ENCODE assay signal across 8 mouse cellular contexts in genomic region chr1:24100870-24101358, GRCm38 (mm10). TPM values are rescaled to one million over a fixed set of nuclear protein-coding genes. Genes with fewer than 3 reads are reported as not detected.
A peak's percentile ranks its signal among the peaks of the same experiment; 100 is the strongest.
DNase-seq lines count a peak whose midpoint lies in the region; ATAC-seq and TF ChIP-seq lines count a peak whose summit lies in the region.

No protein-coding gene starts in this region.

- no peaks in the 10 kb centered on the region for H3K9me3 ChIP-seq in heart, embryonic 11.5 days (replicated peaks; ENCODE audit: control insufficient read depth, low read length)
- H3K9me3 ChIP-seq in hindbrain, embryonic 15.5 days, result no peaks in the 10 kb centered on the region
- H3K9me3 ChIP-seq in midbrain, embryonic 13.5 days, result no peaks in the 10 kb centered on the region

- no peak for ATAC-seq in heart, embryonic 11.5 days (replicated peaks; ENCODE audit: insufficient number of reproducible peaks, low FRiP score, low TSS enrichment)
- ATAC-seq in hindbrain, embryonic 15.5 days (ENCODE audit: low FRiP score, low read depth), result peak; percentile 36; the same call in 1 of the 2 replicates
- ATAC-seq in midbrain, embryonic 13.5 days, result peak; percentile 41
- no peak for ATAC-seq in erythroblast, adult 5-6 weeks (replicated peaks; ENCODE audit: low FRiP score, poor library complexity, severe bottlenecking)
- no peak for ATAC-seq in megakaryocyte progenitor cell, adult 5-6 weeks (replicated peaks; ENCODE audit: poor library complexity)

- intact Hi-C loops in heart, postnatal 14 days (cut with DNase I), result loop anchor here (5.0 kb wide), 1 partner anchor 94 kb away; the partner anchor contains the start of gene Sdhaf4

- peak overlapping the region; percentile 62 for H3K4me2 ChIP-seq in heart, embryonic 11.5 days
- peak overlapping the region; percentile 57 for H3K4me2 ChIP-seq in hindbrain, embryonic 15.5 days
- H3K4me2 ChIP-seq in midbrain, embryonic 13.5 days (replicated peaks), result peak overlapping the region; percentile 70

- no peak overlapping the region for H3K27ac ChIP-seq in heart, embryonic 11.5 days (ENCODE audit: low read depth, low read length)
- H3K27ac ChIP-seq in cortical plate, adult 2 months (ENCODE audit: insufficient read depth, low read length), result peak overlapping the region; percentile 24
- H3K27ac ChIP-seq in hindbrain, embryonic 15.5 days (replicated peaks), result peak overlapping the region; percentile 87
- H3K27ac ChIP-seq in midbrain, embryonic 13.5 days, result no peak overlapping the region

- no peaks in the 10 kb centered on the region for H3K27me3 ChIP-seq in heart, embryonic 11.5 days (ENCODE audit: control insufficient read depth, insufficient read depth, low read length)
- H3K27me3 ChIP-seq in hindbrain, embryonic 15.5 days, result no peaks in the 10 kb centered on the region
- no peaks in the 10 kb centered on the region for H3K27me3 ChIP-seq in midbrain, embryonic 13.5 days

- peak overlapping the region; percentile 87 for H3K4me3 ChIP-seq in heart, embryonic 11.5 days (ENCODE audit: low read depth, low read length)
- peak overlapping the region; percentile 80 for H3K4me3 ChIP-seq in cortical plate, adult 2 months (ENCODE audit: insufficient read depth, low read length)
- peak overlapping the region; percentile 98 for H3K4me3 ChIP-seq in hindbrain, embryonic 15.5 days
- H3K4me3 ChIP-seq in midbrain, embryonic 13.5 days (replicated peaks), result peak overlapping the region; percentile 91

- no peak for TF ChIP-seq CTCF in cortical plate, adult 2 months (IDR thresholded peaks at IDR 0.05; ENCODE audit: extremely low read depth, insufficient read depth, low read length)

- no peaks in the 10 kb centered on the region for H3K36me3 ChIP-seq in heart, embryonic 11.5 days (ENCODE audit: control insufficient read depth, insufficient read depth, low read length)
- H3K36me3 ChIP-seq in hindbrain, embryonic 15.5 days, result no peaks in the 10 kb centered on the region
- no peaks in the 10 kb centered on the region for H3K36me3 ChIP-seq in midbrain, embryonic 13.5 days

- no peak for TF ChIP-seq POLR2A in cortical plate, adult 2 months (IDR thresholded peaks at IDR 0.05; ENCODE audit: extremely low read depth, insufficient read depth, low read length)

- peaks cover 3% of the 10 kb centered on the region; the same call in 1 of the 2 replicates for H3K4me1 ChIP-seq in heart, embryonic 11.5 days (ENCODE audit: control insufficient read depth, insufficient read depth, low read length)
- peaks cover 7% of the 10 kb centered on the region for H3K4me1 ChIP-seq in cortical plate, adult 2 months (ENCODE audit: control insufficient read depth, insufficient read depth, low read length)
- H3K4me1 ChIP-seq in hindbrain, embryonic 15.5 days (replicated peaks), result peaks cover 16% of the 10 kb centered on the region; the same call in 1 of the 2 replicates
- H3K4me1 ChIP-seq in midbrain, embryonic 13.5 days (replicated peaks), result peaks cover 18% of the 10 kb centered on the region

- WGBS in heart, embryonic 11.5 days (ENCODE audit: insufficient replicate concordance), result 55% methylated on average over 6 of the region's 6 CpGs
- 56% methylated on average over 6 of the region's 6 CpGs for WGBS in hindbrain, embryonic 15.5 days
- WGBS in midbrain, embryonic 13.5 days, result 63% methylated on average over 6 of the region's 6 CpGs

- peak overlapping the region; percentile 82 for H3K9ac ChIP-seq in heart, embryonic 11.5 days (ENCODE audit: low read depth, low read length)
- peak overlapping the region; percentile 52 for H3K9ac ChIP-seq in hindbrain, embryonic 15.5 days
- H3K9ac ChIP-seq in midbrain, embryonic 13.5 days (replicated peaks), result peak overlapping the region; percentile 90

- DNase-seq in heart, postnatal 14 days, result no peak
- no peak for DNase-seq in adrenal gland, postnatal 25 days

RNA-seq across cellular contexts. Expression of gene Fam135a, which starts 0.8 kb away (rescaled TPM):
- polyA plus RNA-seq in heart, embryonic 11.5 days (2014; fragmentation: Nextera tagmentation; extraction: Ambion mirVana), result 25.0 and 25.2 TPM in 2 replicates
- total RNA-seq in heart, postnatal 14 days (2021), result 10 to 100 TPM; 24.9 to 25.4 TPM
- 28.5 and 28.6 TPM in 2 replicates for polyA plus RNA-seq in cortical plate, adult 2 months (2012; rRNA removed)
- polyA plus RNA-seq in hindbrain, embryonic 15.5 days (2015; fragmentation: Nextera tagmentation; extraction: Ambion mirVana), result 23.0 and 23.9 TPM in 2 replicates
- polyA plus RNA-seq in midbrain, embryonic 13.5 days (2015; fragmentation: Nextera tagmentation; extraction: Ambion mirVana), result 33.1 and 33.9 TPM in 2 replicates
- total RNA-seq in erythroblast, adult 5-6 weeks (2015; ENCODE audit: low replicate concordance), result not detected in 2 replicates
- total RNA-seq in erythroblast, adult 5-6 weeks (2017; ENCODE audit: low replicate concordance), result 0.94 TPM in 1 of 2 replicates, not detected in the other
- total RNA-seq in adrenal gland, postnatal 25 days (2021), result 21.5 and 22.8 TPM in 2 replicates
- total RNA-seq in megakaryocyte progenitor cell, adult 5-6 weeks (2015), result 1.6 and 4.3 TPM in 2 replicates
- 1.6 and 2.7 TPM in 2 replicates for total RNA-seq in megakaryocyte progenitor cell, adult 5-6 weeks (2017)

Comparison
In these comparisons a context has a peak if more than half of its experiments do, and no peak if none do; other contexts are left out.
1. ATAC-seq: peak in hindbrain, embryonic 15.5 days (single experiment) and midbrain, embryonic 13.5 days (single experiment); none in heart, embryonic 11.5 days (single experiment), erythroblast, adult 5-6 weeks (single experiment) and megakaryocyte progenitor cell, adult 5-6 weeks (single experiment).
2. H3K27ac ChIP-seq: peak in cortical plate, adult 2 months (single experiment) and hindbrain, embryonic 15.5 days (single experiment); none in heart, embryonic 11.5 days (single experiment) and midbrain, embryonic 13.5 days (single experiment).
3. Peak in every context shown above with its lines, with median percentiles within 50 percentile points of each other: H3K4me2 ChIP-seq, H3K4me3 ChIP-seq and H3K9ac ChIP-seq.